Mouse (Mus musculus) mouse trophoblast stem cell (cell line): ENCODE results near the gene Dhx57.
"Not testable (repeated sequence)": the region's sequence is repeated elsewhere in the genome, so short reads cannot be mapped to it uniquely, and the experiment has no call there.

Experiments
- in situ Hi-C, 2 experiments: fragments of 300-500 bp; cut with MseI, MboI; formaldehyde crosslinking; loops; 2 replicates in 1 of 2; 3 replicates in 1 of 2; pipeline ENCODE4 v1.15.1; 2025

Dhx57 gene

GRCm38 (mm10) chr17:80254421-80254820 is 35.9 kb downstream of the Dhx57 start:
- in situ Hi-C loops: no loop called here

GRCm38 (mm10) chr17:80252757-80253525 is 37.3 kb downstream of the Dhx57 start:
- in situ Hi-C loops: no loop called here

- in situ Hi-C loops: no loop called here
Measured at GRCm38 (mm10) chr17:80243116-80243515, 47.2 kb downstream of the Dhx57 start.

GRCm38 (mm10) chr17:80241594-80241993 is 48.7 kb downstream of the Dhx57 start:
- in situ Hi-C loops: no loop called here

GRCm38 (mm10) chr17:80237475-80237874 is 52.8 kb downstream of the Dhx57 start:
- in situ Hi-C loops: no loop called here

GRCm38 (mm10) chr17:80236805-80237204 is 53.5 kb downstream of the Dhx57 start:
- in situ Hi-C loops: no loop called here

- in situ Hi-C loops: no loop called here
Measured at GRCm38 (mm10) chr17:80235477-80235876, 54.8 kb downstream of the Dhx57 start.

GRCm38 (mm10) chr17:80234376-80234775 is 55.9 kb downstream of the Dhx57 start:
- in situ Hi-C loops: no loop called here

GRCm38 (mm10) chr17:80233844-80234243 is 56.4 kb downstream of the Dhx57 start:
- in situ Hi-C loops: no loop called here

GRCm38 (mm10) chr17:80229396-80229795 is 60.9 kb downstream of the Dhx57 start:
- in situ Hi-C loops: no loop called here

- in situ Hi-C loops: not testable (repeated sequence)
Measured at GRCm38 (mm10) chr17:80225142-80225541, 65.1 kb downstream of the Dhx57 start.

- in situ Hi-C loops: no loop called here
Measured at GRCm38 (mm10) chr17:80224326-80225116, 65.8 kb downstream of the Dhx57 start, which contains the start of gene Gemin6. TSS of gene Gemin6 (plus strand) at chr17:80224441.

GRCm38 (mm10) chr17:80223829-80224228 is 66.4 kb downstream of the Dhx57 start:
- in situ Hi-C loops: no loop called here

- in situ Hi-C loops: no loop called here
Measured at GRCm38 (mm10) chr17:80221890-80222628, 68.2 kb downstream of the Dhx57 start.

- in situ Hi-C loops: no loop called here
Measured at GRCm38 (mm10) chr17:80221202-80221601, 69.1 kb downstream of the Dhx57 start.

- in situ Hi-C loops: no loop called here
Measured at GRCm38 (mm10) chr17:80220131-80220530, 70.1 kb downstream of the Dhx57 start.

- in situ Hi-C loops: not testable (repeated sequence)
Measured at GRCm38 (mm10) chr17:80213998-80214397, 76.3 kb downstream of the Dhx57 start.

GRCm38 (mm10) chr17:80206671-80207581 is 83.3 kb downstream of the Dhx57 start, which contains the start of the genes Srsf7 and Ttc39d:
TSS of gene Srsf7 (minus strand) at chr17:80207307.
TSS of gene Ttc39d (plus strand) at chr17:80207460.
- in situ Hi-C loops: no loop called here

- in situ Hi-C loops: no loop called here
Measured at GRCm38 (mm10) chr17:80206301-80206670, 84.0 kb downstream of the Dhx57 start.

GRCm38 (mm10) chr17:80205657-80206056 is 84.6 kb downstream of the Dhx57 start:
- in situ Hi-C loops: no loop called here
